Mouse (Mus musculus): ENCODE measurements at regions not wholly inside any gene's neighbourhood (a gene's known extent, or its start where the extent isn't known, plus 50 kb on each side); places are given as distances from the start of the nearest gene placed in this dataset.

DNA sequence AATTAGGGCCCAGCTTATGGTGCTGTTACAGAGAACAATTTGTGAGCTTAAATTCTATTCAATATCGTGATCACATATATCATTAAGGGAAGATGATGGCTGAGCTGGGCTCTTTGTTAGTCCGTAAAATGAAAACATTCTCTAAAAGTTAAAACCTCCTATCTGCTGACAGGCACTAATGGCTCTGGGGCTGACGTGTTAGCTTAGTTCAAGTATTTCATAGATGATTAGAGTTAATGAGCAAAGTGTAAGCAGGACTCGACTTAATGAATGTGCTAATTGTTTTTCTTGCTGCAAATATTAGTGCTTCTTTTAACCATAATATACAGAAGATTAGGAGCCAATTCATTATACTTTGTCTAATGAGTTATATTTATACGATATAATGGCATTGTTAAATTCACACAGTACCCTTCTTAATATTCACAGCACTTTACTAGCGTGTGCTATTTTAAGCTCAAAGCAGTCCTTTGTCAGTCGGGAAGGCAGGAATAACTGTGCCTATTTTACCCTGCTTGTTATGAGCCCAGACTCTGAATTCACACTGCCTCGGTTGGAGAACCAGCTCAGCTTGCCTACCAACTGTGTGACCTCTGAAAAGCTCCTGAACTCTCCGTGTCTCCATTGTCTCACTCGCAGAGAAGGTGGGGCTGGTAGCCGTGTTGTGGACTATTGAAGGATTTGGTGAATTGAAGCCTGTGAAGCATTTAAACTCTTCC, 50.6 kb upstream of the 4933402D24Rik start:
- TF ChIP-seq POLR2A (IDR thresholded peaks at IDR 0.05; ENCODE audit: extremely low read depth, insufficient read depth, low read length) (no peak), CTCF (IDR thresholded peaks at IDR 0.05; ENCODE audit: extremely low read depth, insufficient read depth, low read length) (no peak)
